ENCODE assay signal across 9 mouse cellular contexts in genomic region chr1:93513221-93513620, GRCm38 (mm10). TPM values are rescaled to one million over a fixed set of nuclear protein-coding genes. Genes with fewer than 3 reads are reported as not detected.
DNase-seq lines count a peak whose midpoint lies in the region; ATAC-seq and TF ChIP-seq lines count a peak whose summit lies in the region.
"Had no signal": no experiment of that assay in that cellular context is flagged by ENCODE, and none has a peak within 500 bp of the region (broad histone marks: within the 10 kb centered on the region; RNA-seq: fewer than 3 reads in every experiment).

No protein-coding gene starts in this region.

- H3K27ac ChIP-seq in heart, embryonic 15.5 days = no peak overlapping the region
- H3K27ac ChIP-seq in midbrain, embryonic 14.5 days (replicated peaks; ENCODE audit: low read depth, low read length) = no peak overlapping the region
- H3K27ac ChIP-seq in midbrain, embryonic 15.5 days = no peak overlapping the region
- H3K27ac ChIP-seq in small intestine, adult 2 months (ENCODE audit: insufficient read depth, low read depth, low read length) = no peak overlapping the region
- H3K27ac ChIP-seq: liver, embryonic 15.5 days had no signal

- no peaks in the 10 kb centered on the region for H3K9me3 ChIP-seq in heart, embryonic 15.5 days (replicated peaks)
- H3K9me3 ChIP-seq in midbrain, embryonic 14.5 days (ENCODE audit: control insufficient read depth, low read length) = no peaks in the 10 kb centered on the region
- H3K9me3 ChIP-seq in midbrain, embryonic 15.5 days = no peaks in the 10 kb centered on the region
- H3K9me3 ChIP-seq: liver, embryonic 15.5 days had no signal

- WGBS in heart, embryonic 15.5 days = 80% methylated on average over 14 of the region's 14 CpGs
- WGBS in midbrain, embryonic 14.5 days = 74% methylated on average over 14 of the region's 14 CpGs
- WGBS in midbrain, embryonic 15.5 days = 76% methylated on average over 14 of the region's 14 CpGs
- WGBS in small intestine, adult 2 months = 78% methylated on average over 14 of the region's 14 CpGs

- H3K4me1 ChIP-seq in heart, embryonic 15.5 days (replicated peaks) = peaks cover 19% of the 10 kb centered on the region
- H3K4me1 ChIP-seq in midbrain, embryonic 14.5 days (ENCODE audit: control insufficient read depth, insufficient read depth, low read length) = peaks cover 13% of the 10 kb centered on the region; the same call in 1 of the 2 replicates
- peaks cover 15% of the 10 kb centered on the region for H3K4me1 ChIP-seq in midbrain, embryonic 15.5 days
- peaks cover 11% of the 10 kb centered on the region; the same call in 1 of the 2 replicates for H3K4me1 ChIP-seq in small intestine, adult 2 months (ENCODE audit: control insufficient read depth, insufficient read depth, insufficient read length, low read length)

- no peak for TF ChIP-seq CTCF in small intestine, adult 2 months (IDR thresholded peaks at IDR 0.05; ENCODE audit: extremely low read depth, insufficient read length, insufficient replicate concordance, low read depth, low read length)

- no peak overlapping the region for H3K9ac ChIP-seq in heart, embryonic 15.5 days
- H3K9ac ChIP-seq in midbrain, embryonic 14.5 days (replicated peaks; ENCODE audit: low read length) = no peak overlapping the region
- H3K9ac ChIP-seq in midbrain, embryonic 15.5 days = no peak overlapping the region

- ATAC-seq in heart, embryonic 15.5 days (replicated peaks; ENCODE audit: insufficient number of reproducible peaks, insufficient read depth, low FRiP score, low read depth) = no peak
- ATAC-seq in midbrain, embryonic 14.5 days (ENCODE audit: low FRiP score, low TSS enrichment) = no peak
- ATAC-seq in midbrain, embryonic 15.5 days (replicated peaks) = no peak

- DNase-seq in heart, postnatal 4 days = no peak
- DNase-seq in midbrain, embryonic 14.5 days = no peak
- peak; percentile 10 for DNase-seq in induced T-regulatory cell, adult 2 months (ENCODE audit: low read depth)
- no peak for DNase-seq in testis, postnatal 14 days (ENCODE audit: low spot score)
- DNase-seq: right cerebral cortex, postnatal 25 days had no signal

- no peak overlapping the region for H3K4me3 ChIP-seq in heart, embryonic 15.5 days
- no peak overlapping the region for H3K4me3 ChIP-seq in midbrain, embryonic 14.5 days (replicated peaks; ENCODE audit: low read depth, low read length)
- no peak overlapping the region for H3K4me3 ChIP-seq in midbrain, embryonic 15.5 days
- H3K4me3 ChIP-seq in small intestine, adult 2 months (ENCODE audit: low read depth, low read length) = peak overlapping the region; percentile 19; the same call in 1 of the 2 replicates

- H3K27me3 ChIP-seq in heart, embryonic 15.5 days = no peaks in the 10 kb centered on the region
- no peaks in the 10 kb centered on the region for H3K27me3 ChIP-seq in midbrain, embryonic 14.5 days (ENCODE audit: control insufficient read depth, insufficient read depth, low read length)
- no peaks in the 10 kb centered on the region for H3K27me3 ChIP-seq in midbrain, embryonic 15.5 days (replicated peaks)
- no peaks in the 10 kb centered on the region for H3K27me3 ChIP-seq in small intestine, adult 2 months (ENCODE audit: control insufficient read depth, insufficient read depth, low read length)

- H3K36me3 ChIP-seq in heart, embryonic 15.5 days = no peaks in the 10 kb centered on the region
- peaks cover 18% of the 10 kb centered on the region for H3K36me3 ChIP-seq in midbrain, embryonic 14.5 days (ENCODE audit: control insufficient read depth, insufficient read depth, low read length)
- no peaks in the 10 kb centered on the region for H3K36me3 ChIP-seq in midbrain, embryonic 15.5 days (replicated peaks)
- 0 out of 2 replicates have a peak, but pooled peaks cover 4% of the 10 kb centered on the region for H3K36me3 ChIP-seq in small intestine, adult 2 months (ENCODE audit: control insufficient read depth, insufficient read depth, low read length)

- no peak for TF ChIP-seq POLR2A in small intestine, adult 2 months (IDR thresholded peaks at IDR 0.05; ENCODE audit: low read depth, low read length)

- peak overlapping the region; percentile 91; the same call in 1 of the 2 replicates for H3K4me2 ChIP-seq in heart, embryonic 15.5 days
- H3K4me2 ChIP-seq in midbrain, embryonic 14.5 days (ENCODE audit: low read length) = peak overlapping the region; percentile 86
- no peak overlapping the region for H3K4me2 ChIP-seq in midbrain, embryonic 15.5 days

RNA-seq across cellular contexts. Expression of gene Farp2, which starts 1.3 kb away (rescaled TPM):
- 4.1 and 4.8 TPM in 2 replicates for polyA plus RNA-seq in heart, embryonic 15.5 days (2015; fragmentation: Nextera tagmentation; extraction: Ambion mirVana)
- total RNA-seq in heart, postnatal 4 days (2021) = 10 to 100 TPM; 15.3 to 16.8 TPM
- 3.6 and 4.7 TPM in 2 replicates for polyA plus RNA-seq in midbrain, embryonic 14.5 days (2014; fragmentation: Nextera tagmentation; extraction: Ambion mirVana)
- polyA plus RNA-seq in midbrain, embryonic 15.5 days (2015; fragmentation: Nextera tagmentation; extraction: Ambion mirVana) = 4.6 and 5.0 TPM in 2 replicates
- polyA plus RNA-seq in small intestine, adult 2 months (2012; rRNA removed) = 4.7 and 13.6 TPM in 2 replicates

RNA-seq across cellular contexts. Expression of gene Hdlbp, which starts 34.6 kb away (rescaled TPM):
- 124 and 140 TPM in 2 replicates for polyA plus RNA-seq in heart, embryonic 15.5 days (2015; fragmentation: Nextera tagmentation; extraction: Ambion mirVana)
- total RNA-seq in heart, postnatal 4 days (2021) = 100 to 1,000 TPM; 317 to 330 TPM
- 66.0 and 69.0 TPM in 2 replicates for polyA plus RNA-seq in midbrain, embryonic 14.5 days (2014; fragmentation: Nextera tagmentation; extraction: Ambion mirVana)
- 70.9 and 71.1 TPM in 2 replicates for polyA plus RNA-seq in midbrain, embryonic 15.5 days (2015; fragmentation: Nextera tagmentation; extraction: Ambion mirVana)
- 29.9 and 54.9 TPM in 2 replicates for polyA plus RNA-seq in small intestine, adult 2 months (2012; rRNA removed)
